Mouse (Mus musculus): ENCODE data around the gene Alox12.

DNA sequence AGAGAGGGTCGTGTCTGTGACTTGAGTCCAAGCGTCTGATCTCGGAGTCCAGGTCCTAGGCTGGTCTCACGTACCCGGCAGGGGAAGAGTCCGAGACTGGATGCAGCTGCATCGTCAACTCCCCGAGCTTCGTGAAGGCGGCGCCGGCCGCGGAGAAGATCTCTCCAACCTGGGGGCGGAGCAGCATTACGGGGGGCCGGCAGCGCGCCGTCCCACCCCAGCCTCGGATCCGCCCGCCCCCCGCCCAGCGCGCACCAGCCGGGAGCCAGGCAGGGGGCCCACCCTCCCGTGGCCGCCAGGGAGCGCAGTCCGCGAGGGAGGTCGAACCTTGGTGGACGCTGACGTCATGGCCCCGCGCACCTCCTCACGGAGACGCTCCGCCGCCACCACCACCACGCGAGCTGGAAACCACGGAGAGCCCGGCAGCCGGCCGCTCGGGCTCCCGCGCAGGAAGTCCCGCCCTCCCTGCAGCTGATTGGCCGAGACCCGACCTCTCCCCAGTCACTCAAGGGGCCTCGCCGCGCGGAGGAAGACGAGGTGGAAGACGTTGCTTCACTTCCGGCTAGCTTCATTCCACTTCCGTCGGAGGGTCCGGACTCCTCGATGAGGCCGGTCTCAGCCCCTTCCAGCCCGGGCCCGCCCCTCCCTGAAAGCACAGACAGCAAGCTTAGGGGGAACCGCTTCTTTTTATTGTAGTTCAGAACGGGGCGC lies 17.5 kb downstream of the Alox12 start, which contains the start of gene 0610010K14Rik:
- TF ChIP-seq EP300 (IDR thresholded peaks at IDR 0.05; ENCODE audit: low read depth) = no peak
- peak; percentile 53 for TF ChIP-seq CTCF (IDR thresholded peaks at IDR 0.05; ENCODE audit: low read depth)

All from heart, postnatal 0 days (tissue).